8 mouse cellular contexts compared by ENCODE assay signal in the genomic region with DNA sequence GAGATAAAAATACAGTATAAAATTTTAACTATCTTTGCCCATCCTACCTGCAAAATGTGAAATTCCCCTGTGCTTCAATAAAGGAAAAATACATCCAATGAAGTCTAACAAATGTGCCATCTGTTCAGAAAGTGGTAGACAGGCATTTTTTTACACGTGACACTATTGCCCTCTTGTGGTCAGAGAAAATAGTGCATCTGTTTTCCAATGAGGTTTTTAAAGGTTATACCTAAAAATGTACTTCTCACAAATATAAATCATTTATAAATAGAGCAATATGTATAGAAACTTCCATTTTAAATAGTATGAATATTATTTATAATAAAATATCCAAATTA.
DNase-seq lines count a peak whose midpoint lies in the region; TF ChIP-seq lines count a peak whose summit lies in the region.

No protein-coding gene starts in this region.

- H3K9ac ChIP-seq in heart, adult 2 months (ENCODE audit: low read depth, low read length) = no peak overlapping the region

- H3K4me1 ChIP-seq in heart, adult 2 months (ENCODE audit: control insufficient read depth, insufficient read depth, low read length) = no peaks in the 10 kb centered on the region
- H3K4me1 ChIP-seq in cortical plate, adult 2 months (ENCODE audit: control insufficient read depth, insufficient read depth, low read length) = no peaks in the 10 kb centered on the region; the same call in 1 of the 2 replicates

- no peak for TF ChIP-seq EP300 in heart, adult 2 months (IDR thresholded peaks at IDR 0.05; ENCODE audit: insufficient read depth, low read depth, low read length)

- WGBS in heart, adult 2 months = 0% methylated on average over 1 of the region's 1 CpGs

- TF ChIP-seq POLR2A in heart, adult 2 months (IDR thresholded peaks at IDR 0.05; ENCODE audit: insufficient read depth, low read depth, low read length) = no peak
- no peak for TF ChIP-seq POLR2A in cortical plate, adult 2 months (IDR thresholded peaks at IDR 0.05; ENCODE audit: extremely low read depth, insufficient read depth, low read length)

- no peaks in the 10 kb centered on the region for H3K79me2 ChIP-seq in heart, adult 2 months (replicated peaks; ENCODE audit: control insufficient read depth, insufficient read depth, low read length)

- H3K27me3 ChIP-seq in heart, adult 2 months (ENCODE audit: control insufficient read depth, insufficient read depth, low read length) = no peaks in the 10 kb centered on the region

- no peak overlapping the region for H3K27ac ChIP-seq in heart, adult 2 months
- H3K27ac ChIP-seq in cortical plate, adult 2 months (ENCODE audit: insufficient read depth, low read length) = no peak overlapping the region

- no peaks in the 10 kb centered on the region for H3K36me3 ChIP-seq in heart, adult 2 months (ENCODE audit: control insufficient read depth, insufficient read depth, low read length)

- no peak overlapping the region for H3K4me3 ChIP-seq in heart, adult 2 months
- no peak overlapping the region for H3K4me3 ChIP-seq in cortical plate, adult 2 months (ENCODE audit: insufficient read depth, low read length)

- intact Hi-C loops in heart, adult 2 months (cut with DNase I) = loop anchor here (2.0 to 5.0 kb wide), 2 partner anchors 1013 to 1664 kb away; no protein-coding TSS in a partner anchor
- intact Hi-C loops in heart, postnatal 25 days (cut with DNase I) = loop anchor here (5.0 kb wide), 2 partner anchors 1014 to 1664 kb away; no protein-coding TSS in a partner anchor
- intact Hi-C loops in left cerebral cortex, postnatal 14 days (cut with DNase I) = loop anchor here (5.0 kb wide), 1 partner anchor 1664 kb away; no protein-coding TSS in a partner anchor

- DNase-seq in heart, adult 2 months = no peak
- DNase-seq in heart, postnatal 25 days (ENCODE audit: low spot score) = no peak
- peak; percentile 8 for DNase-seq in thymus, postnatal 0 days (ENCODE audit: low spot score)
- no peak for DNase-seq in thymus, postnatal 25 days
- DNase-seq in left cerebral cortex, postnatal 14 days (ENCODE audit: low spot score in 2 of 2) = peak; percentile 70 to 74
- peak; percentile 4 for DNase-seq in skeletal muscle tissue, adult 2 months (ENCODE audit: low read depth, low spot score)
- DNase-seq in testis, postnatal 10 days (ENCODE audit: low spot score) = no peak

- peak; percentile 94 for TF ChIP-seq CTCF in heart, adult 2 months (IDR thresholded peaks at IDR 0.05)
- TF ChIP-seq CTCF in cortical plate, adult 2 months (IDR thresholded peaks at IDR 0.05; ENCODE audit: extremely low read depth, insufficient read depth, low read length) = peak; percentile 6; the same call in 1 of the 2 replicates

Comparison
In these comparisons a context has a peak if more than half of its experiments do, and no peak if none do; other contexts are left out.
1. DNase-seq: peak in thymus, postnatal 0 days (single experiment), left cerebral cortex, postnatal 14 days (2 of 2) and skeletal muscle tissue, adult 2 months (single experiment); none in heart, adult 2 months (0 of 2), heart, postnatal 25 days (single experiment), thymus, postnatal 25 days (single experiment) and testis, postnatal 10 days (single experiment).